Mouse (Mus musculus) ES-Bruce4 (cell line): ENCODE results near the gene Uhrf1. TPM values are rescaled to one million over a fixed set of nuclear protein-coding genes. Genes with fewer than 3 reads are reported as not detected.

Experiments
- H3K27ac ChIP-seq: 2 replicates; pipeline ENCODE4 v1.5.1; 2012; ENCODE audit warnings: low read length, inconsistent platforms; ENCODE audit not compliant: insufficient read depth
- H3K27me3 ChIP-seq: 2 replicates; pipeline ENCODE4 v1.6.1; 2012; ENCODE audit warnings: mild to moderate bottlenecking, low read length, inconsistent platforms; ENCODE audit not compliant: control insufficient read depth, poor library complexity, insufficient read depth, severe bottlenecking
- H3K36me3 ChIP-seq: 2 replicates; pipeline ENCODE4 v1.6.1; 2012; ENCODE audit warnings: inconsistent platforms, mild to moderate bottlenecking, low read length, moderate library complexity; ENCODE audit not compliant: control insufficient read depth, poor library complexity, insufficient read depth, severe bottlenecking
- H3K4me1 ChIP-seq: one replicate; pipeline ENCODE4 v1.8.1; 2011; ENCODE audit warnings: low read length; ENCODE audit not compliant: control insufficient read depth, insufficient read depth
- H3K4me3 ChIP-seq: 2 replicates; pipeline ENCODE4 v1.5.1; 2011; ENCODE audit warnings: low read depth, mild to moderate bottlenecking, low read length
- H3K9ac ChIP-seq: 2 replicates; pipeline ENCODE4 v1.6.1; 2012; ENCODE audit warnings: low read depth, mild to moderate bottlenecking, inconsistent platforms; ENCODE audit not compliant: poor library complexity, severe bottlenecking
- H3K9me3 ChIP-seq: replicated peaks from 2 replicates; pipeline ENCODE4 v1.6.1; 2012; ENCODE audit warnings: mild to moderate bottlenecking, low read length, inconsistent platforms; ENCODE audit not compliant: control insufficient read depth, poor library complexity, insufficient read depth, severe bottlenecking
- CTCF ChIP-seq: IDR thresholded peaks from one replicate; pipeline ENCODE4 v1.8.1; 2011; ENCODE audit warnings: low read depth, low read length
- EP300 ChIP-seq: IDR thresholded peaks from 2 replicates; pipeline ENCODE4 v1.6.1; 2011; ENCODE audit warnings: low read depth, low read length; ENCODE audit not compliant: insufficient read depth
- POLR2A ChIP-seq: IDR thresholded peaks from one replicate; pipeline ENCODE4 v1.8.1; 2011; ENCODE audit warnings: low read length; ENCODE audit not compliant: insufficient read depth
- polyA plus RNA-seq: library from polyadenylated mRNA; stranded (reverse); fragments of >200 nt; gene quantifications from 2 replicates; pipeline ENCODE4 v1.2.4, GENCODE M21; 2011; ENCODE audit warnings: low read depth; ENCODE audit not compliant: missing spikeins, insufficient read depth, insufficient read length

Uhrf1 gene
- polyA plus RNA-seq, 1 experiment = 162 TPM

- TF ChIP-seq POLR2A (no peak), EP300 (no peak), CTCF (no peak)
- no peaks in the 10 kb centered on the region for H3K27me3 ChIP-seq
- peak overlapping the region; percentile 80 for H3K4me3 ChIP-seq
- H3K27ac ChIP-seq = peak overlapping the region; percentile 89
- H3K9ac ChIP-seq = peak overlapping the region; percentile 57
- peaks cover 19% of the 10 kb centered on the region for H3K36me3 ChIP-seq
- peaks cover 9% of the 10 kb centered on the region for H3K4me1 ChIP-seq
- H3K9me3 ChIP-seq = no peaks in the 10 kb centered on the region
These were observed 14.3 kb upstream of the Uhrf1 start for GRCm38 (mm10) chr17:56288866-56289265.

GRCm38 (mm10) chr17:56289371-56290331, 13.5 kb upstream of the Uhrf1 start:
- H3K27me3 ChIP-seq = no peaks in the 10 kb centered on the region
- H3K36me3 ChIP-seq = peaks cover 19% of the 10 kb centered on the region
- H3K9ac ChIP-seq = peak overlapping the region; percentile 57
- no peaks in the 10 kb centered on the region for H3K9me3 ChIP-seq
- H3K4me1 ChIP-seq = peaks cover 9% of the 10 kb centered on the region
- peak overlapping the region; percentile 80 for H3K4me3 ChIP-seq
- TF ChIP-seq CTCF = no peak
- TF ChIP-seq EP300 = peak; percentile 86
- H3K27ac ChIP-seq = peak overlapping the region; percentile 89

GRCm38 (mm10) chr17:56290388-56291170, 12.5 kb upstream of the Uhrf1 start:
- H3K4me1 ChIP-seq = peaks cover 9% of the 10 kb centered on the region
- H3K27ac ChIP-seq = peak overlapping the region; percentile 92
- H3K9me3 ChIP-seq = no peaks in the 10 kb centered on the region
- H3K4me3 ChIP-seq = peak overlapping the region; percentile 80
- peaks cover 10% of the 10 kb centered on the region for H3K36me3 ChIP-seq
- TF ChIP-seq EP300 (no peak), POLR2A (peak; percentile 63)
- H3K27me3 ChIP-seq = no peaks in the 10 kb centered on the region
- H3K9ac ChIP-seq = peak overlapping the region; percentile 57

GRCm38 (mm10) chr17:56291171-56291511, 12.0 kb upstream of the Uhrf1 start:
- H3K9ac ChIP-seq = peak overlapping the region; percentile 65
- H3K4me3 ChIP-seq = peak overlapping the region; percentile 42
- peaks cover 9% of the 10 kb centered on the region for H3K4me1 ChIP-seq
- H3K27me3 ChIP-seq = no peaks in the 10 kb centered on the region
- TF ChIP-seq CTCF (peak; percentile 95), EP300 (peak; percentile 76), POLR2A (peak; percentile 62)
- peaks cover 5% of the 10 kb centered on the region; the same call in 1 of the 2 replicates for H3K36me3 ChIP-seq
- H3K9me3 ChIP-seq = no peaks in the 10 kb centered on the region
- H3K27ac ChIP-seq = peak overlapping the region; percentile 92

- Histone ChIP-seq H3K9ac (peak overlapping the region; percentile 65), H3K27ac (peak overlapping the region; percentile 86), H3K36me3 (no peaks in the 10 kb centered on the region), H3K27me3 (no peaks in the 10 kb centered on the region), H3K4me3 (no peak overlapping the region), H3K4me1 (peaks cover 9% of the 10 kb centered on the region), H3K9me3 (no peaks in the 10 kb centered on the region)
- TF ChIP-seq POLR2A (no peak), EP300 (no peak), CTCF (no peak)
These were observed 11.2 kb upstream of the Uhrf1 start for GRCm38 (mm10) chr17:56291826-56292475.
